Mouse (Mus musculus) heart, adult 2 months (tissue): Measurements from ENCODE around the gene Apbb1ip. TPM values are rescaled to one million over a fixed set of nuclear protein-coding genes. Genes with fewer than 3 reads are reported as not detected.

Source experiments
- DNase-seq, 2 experiments: peaks; one replicate each; pipeline ENCODE4 v3.0.0; 2021
- H3K27ac ChIP-seq: fragments of 200-600 bp; 2 replicates; pipeline ENCODE4 v1.8.1; 2022
- H3K27me3 ChIP-seq: fragments of 200-500 bp; 2 replicates; pipeline ENCODE4 v1.6.1; 2012; ENCODE audit warnings: mild to moderate bottlenecking, low read length, inconsistent platforms, mixed read lengths; ENCODE audit not compliant: control insufficient read depth, insufficient read depth
- H3K36me3 ChIP-seq: fragments of 200-500 bp; 2 replicates; pipeline ENCODE4 v1.6.1; 2012; ENCODE audit warnings: low read length, inconsistent platforms; ENCODE audit not compliant: control insufficient read depth, insufficient read depth
- H3K4me1 ChIP-seq: fragments of 200-500 bp; 2 replicates; pipeline ENCODE4 v1.6.1; 2011; ENCODE audit warnings: low read length; ENCODE audit not compliant: control insufficient read depth, insufficient read depth
- H3K4me3 ChIP-seq: fragments of 200-600 bp; 2 replicates; pipeline ENCODE4 v1.8.1; 2022
- H3K79me2 ChIP-seq: fragments of 200-500 bp; replicated peaks from 2 replicates; pipeline ENCODE4 v1.6.1; 2012; ENCODE audit warnings: mild to moderate bottlenecking, inconsistent platforms, low read length, moderate library complexity, mixed read lengths; ENCODE audit not compliant: control insufficient read depth, insufficient read depth
- H3K9ac ChIP-seq: fragments of 200-500 bp; 2 replicates; pipeline ENCODE4 v1.6.1; 2012; ENCODE audit warnings: low read depth, mild to moderate bottlenecking, control low read depth, inconsistent platforms, low read length, mixed read lengths
- CTCF ChIP-seq: fragments of 200-600 bp; IDR thresholded peaks from 2 replicates; pipeline ENCODE4 v1.8.1; 2022; ENCODE audit warnings: antibody characterized with exemption, mild to moderate bottlenecking, moderate library complexity
- EP300 ChIP-seq: fragments of 200-500 bp; IDR thresholded peaks from 2 replicates; pipeline ENCODE4 v1.6.1; 2011; ENCODE audit warnings: low read depth, low read length, control low read depth; ENCODE audit not compliant: insufficient read depth
- POLR2A ChIP-seq: fragments of 200-500 bp; IDR thresholded peaks from 2 replicates; pipeline ENCODE4 v1.6.1; 2011; ENCODE audit warnings: mild to moderate bottlenecking, low read depth, low read length, control low read depth; ENCODE audit not compliant: insufficient read depth
- WGBS: fragments of 180-500 bp; shearing (Covaris S2); methylation state at CpG from one replicate; pipeline ENCODE4 v1.1.7; 2018; 5-methylcytosine and 5-hydroxymethylcytosine counted together
- intact Hi-C: fragments of 180-260 bp; cut with DNase I; formaldehyde crosslinking; loops from one replicate; pipeline ENCODE4 v1.15.1; 2025
- polyA plus RNA-seq: library from polyadenylated mRNA; depleted of rRNA; stranded (reverse); fragments of >200 nt; gene quantifications from 2 replicates; pipeline ENCODE4 v1.2.3, GENCODE M21; 2012
- total RNA-seq, 2 experiments: library from RNA; stranded (reverse); gene quantifications; 2 replicates each; pipeline ENCODE4 v1.2.3; 2021

Apbb1ip gene
- total and polyA plus RNA-seq, 3 experiments = 2.4 to 4.0 (median 3.0) TPM

DNA sequence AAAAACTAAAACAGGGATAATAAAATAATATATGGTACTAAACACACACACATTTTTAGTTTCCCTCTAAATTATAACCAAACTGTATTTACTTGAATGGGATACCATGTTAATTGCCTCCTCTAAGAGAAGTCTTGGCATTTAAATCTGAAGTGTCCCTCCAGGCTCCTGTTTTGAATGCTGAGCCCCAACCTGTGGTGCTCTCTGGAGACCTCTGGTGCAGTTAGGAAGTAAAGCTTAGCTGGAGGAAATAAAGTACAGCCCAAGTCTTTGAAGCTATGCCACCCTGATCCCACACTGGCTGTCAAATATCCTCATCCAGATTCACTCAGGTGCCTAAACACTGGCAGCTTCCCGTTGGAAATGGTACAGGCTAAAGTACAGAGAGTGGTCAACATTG lies 10.9 kb downstream of the Apbb1ip start:
- no peak for DNase-seq
- intact Hi-C loops = no loop called here
- H3K27ac ChIP-seq = no peak overlapping the region
- no peak overlapping the region for H3K9ac ChIP-seq
- 33% methylated on average over 1 of the region's 1 CpGs for WGBS
- H3K36me3 ChIP-seq = no peaks in the 10 kb centered on the region
- no peaks in the 10 kb centered on the region for H3K27me3 ChIP-seq
- H3K79me2 ChIP-seq = no peaks in the 10 kb centered on the region
- no peaks in the 10 kb centered on the region for H3K4me1 ChIP-seq
- TF ChIP-seq POLR2A (no peak), CTCF (no peak), EP300 (no peak)
- no peak overlapping the region for H3K4me3 ChIP-seq

DNA sequence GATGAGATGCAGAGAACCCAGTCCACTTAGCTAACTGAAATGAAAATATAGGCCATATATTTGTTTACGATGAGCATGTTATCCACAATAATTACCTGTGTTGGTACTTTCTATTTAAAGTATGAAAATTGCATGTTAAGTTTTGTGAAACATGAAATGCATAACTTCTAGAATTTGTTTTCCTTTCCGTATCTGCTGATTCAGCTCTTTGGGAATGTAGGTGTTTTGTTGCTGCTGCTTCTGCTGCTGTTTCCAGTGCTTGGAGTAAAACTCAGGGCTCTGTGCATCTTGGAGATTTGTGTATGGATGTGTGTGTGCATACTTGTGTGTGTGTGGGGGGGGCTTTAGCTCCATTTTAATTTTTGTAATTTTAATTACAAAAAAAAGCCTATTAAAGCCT lies 14.8 kb downstream of the Apbb1ip start:
- H3K27ac ChIP-seq = no peak overlapping the region
- no peaks in the 10 kb centered on the region for H3K4me1 ChIP-seq
- no peaks in the 10 kb centered on the region for H3K79me2 ChIP-seq
- H3K27me3 ChIP-seq = no peaks in the 10 kb centered on the region
- no peaks in the 10 kb centered on the region for H3K36me3 ChIP-seq
- H3K4me3 ChIP-seq = no peak overlapping the region
- intact Hi-C loops = no loop called here
- TF ChIP-seq POLR2A = no peak
- no peak for TF ChIP-seq CTCF
- TF ChIP-seq EP300 = no peak
- DNase-seq = no peak
- H3K9ac ChIP-seq = no peak overlapping the region
- 93% methylated on average over 2 of the region's 2 CpGs for WGBS

DNA sequence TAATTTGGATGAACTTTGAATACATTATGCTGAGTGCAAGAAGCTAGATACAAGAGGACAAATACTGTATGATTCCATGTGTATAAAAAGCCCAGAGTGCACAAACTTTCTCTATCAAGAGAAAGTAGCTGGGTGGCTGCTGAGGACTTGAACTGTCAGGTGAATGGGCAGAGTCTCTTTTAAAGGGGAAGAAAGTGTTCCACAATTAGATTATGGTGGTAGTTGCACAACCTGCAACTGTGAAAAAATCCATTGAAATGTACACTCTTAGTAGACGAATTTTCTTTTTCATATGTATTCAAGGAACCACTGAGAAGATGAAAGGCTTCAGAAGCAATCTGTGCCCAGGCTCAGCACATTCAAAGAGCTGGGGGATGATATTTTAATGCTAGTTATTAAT lies 15.7 kb downstream of the Apbb1ip start:
- Histone ChIP-seq H3K4me3 (no peak overlapping the region), H3K4me1 (no peaks in the 10 kb centered on the region), H3K27ac (no peak overlapping the region), H3K27me3 (no peaks in the 10 kb centered on the region), H3K79me2 (no peaks in the 10 kb centered on the region), H3K36me3 (no peaks in the 10 kb centered on the region), H3K9ac (no peak overlapping the region)
- intact Hi-C loops = no loop called here
- DNase-seq = no peak
- TF ChIP-seq CTCF = no peak
- TF ChIP-seq POLR2A = no peak
- no peak for TF ChIP-seq EP300
- WGBS = 39% methylated on average over 1 of the region's 1 CpGs

DNA sequence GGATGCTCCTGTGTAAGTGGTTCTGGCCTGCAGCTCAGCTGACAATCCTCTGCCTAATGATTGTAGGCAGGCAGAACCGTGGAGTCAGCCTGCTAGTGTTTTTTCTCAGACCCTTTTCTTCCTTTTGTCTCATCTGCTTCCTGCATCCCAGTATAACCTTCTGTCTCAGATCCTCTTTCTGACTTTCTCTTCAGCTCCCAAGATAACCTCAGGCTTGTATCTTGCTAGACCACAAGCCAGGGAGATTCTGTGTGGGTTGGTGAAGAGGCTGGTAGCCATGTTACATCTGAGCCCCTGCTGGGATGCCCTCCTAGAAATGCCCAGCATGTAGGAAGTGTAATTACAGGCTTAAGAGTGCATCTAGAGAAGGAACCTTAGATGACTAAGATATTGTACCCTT lies 16.5 kb downstream of the Apbb1ip start:
- H3K27me3 ChIP-seq = no peaks in the 10 kb centered on the region
- no peaks in the 10 kb centered on the region for H3K36me3 ChIP-seq
- no peak for TF ChIP-seq POLR2A
- no peak for TF ChIP-seq CTCF
- no peak for DNase-seq
- no peak overlapping the region for H3K4me3 ChIP-seq
- no peak overlapping the region for H3K27ac ChIP-seq
- WGBS = 14% methylated on average over 1 of the region's 1 CpGs
- no peaks in the 10 kb centered on the region for H3K79me2 ChIP-seq
- intact Hi-C loops = no loop called here
- no peaks in the 10 kb centered on the region for H3K4me1 ChIP-seq
- no peak overlapping the region for H3K9ac ChIP-seq

DNA sequence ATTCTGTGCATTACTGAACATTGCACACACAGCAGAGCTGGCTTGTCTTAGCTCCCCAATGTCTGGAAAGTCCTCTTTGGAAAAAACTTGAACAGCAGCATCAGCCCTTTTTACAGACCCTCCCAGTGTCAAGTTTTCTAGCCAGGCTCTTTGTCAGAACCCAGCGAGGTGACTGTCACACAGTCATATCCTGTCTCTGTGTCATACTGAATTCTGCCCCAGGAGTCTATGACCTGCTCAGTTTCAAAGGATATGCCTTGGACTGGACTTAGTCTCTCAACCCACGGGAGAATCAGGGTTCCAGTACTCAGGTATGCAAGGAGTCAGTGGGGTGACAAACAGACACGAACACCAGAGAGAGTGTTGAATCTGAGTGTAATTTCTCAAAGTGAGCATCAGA lies 21.2 kb downstream of the Apbb1ip start:
- Histone ChIP-seq H3K4me1 (no peaks in the 10 kb centered on the region), H3K9ac (no peak overlapping the region), H3K4me3 (no peak overlapping the region), H3K27ac (no peak overlapping the region), H3K27me3 (no peaks in the 10 kb centered on the region), H3K79me2 (no peaks in the 10 kb centered on the region), H3K36me3 (no peaks in the 10 kb centered on the region)
- DNase-seq = no peak
- TF ChIP-seq CTCF = no peak
- TF ChIP-seq POLR2A = no peak
- no peak for TF ChIP-seq EP300
- intact Hi-C loops = no loop called here
- 59% methylated on average over 3 of the region's 3 CpGs for WGBS

DNA sequence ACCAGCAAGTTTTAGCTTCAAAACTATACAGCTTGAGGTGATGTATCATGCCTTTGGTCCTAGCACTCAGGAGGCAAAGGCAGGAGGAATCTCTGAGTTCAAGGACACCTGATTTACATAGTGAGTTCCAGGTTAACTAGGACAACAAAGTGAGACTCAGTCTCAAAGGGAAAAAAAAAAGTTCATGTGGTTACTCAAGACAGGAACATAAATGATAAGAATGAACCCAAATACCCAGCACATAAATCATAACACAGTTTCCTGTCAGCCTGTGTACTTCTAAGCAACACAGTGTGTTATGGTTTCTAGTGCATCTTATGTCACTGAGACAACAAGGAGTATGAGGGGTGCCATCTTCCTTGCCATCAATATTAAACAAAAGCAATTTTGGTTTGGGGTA lies 22.6 kb downstream of the Apbb1ip start:
- H3K4me3 ChIP-seq = no peak overlapping the region
- H3K27ac ChIP-seq = no peak overlapping the region
- intact Hi-C loops = no loop called here
- H3K79me2 ChIP-seq = no peaks in the 10 kb centered on the region
- TF ChIP-seq EP300 (no peak), CTCF (no peak)
- no peak for DNase-seq
- no peak overlapping the region for H3K9ac ChIP-seq
- no peaks in the 10 kb centered on the region for H3K4me1 ChIP-seq
- H3K27me3 ChIP-seq = no peaks in the 10 kb centered on the region
- no peaks in the 10 kb centered on the region for H3K36me3 ChIP-seq

DNA sequence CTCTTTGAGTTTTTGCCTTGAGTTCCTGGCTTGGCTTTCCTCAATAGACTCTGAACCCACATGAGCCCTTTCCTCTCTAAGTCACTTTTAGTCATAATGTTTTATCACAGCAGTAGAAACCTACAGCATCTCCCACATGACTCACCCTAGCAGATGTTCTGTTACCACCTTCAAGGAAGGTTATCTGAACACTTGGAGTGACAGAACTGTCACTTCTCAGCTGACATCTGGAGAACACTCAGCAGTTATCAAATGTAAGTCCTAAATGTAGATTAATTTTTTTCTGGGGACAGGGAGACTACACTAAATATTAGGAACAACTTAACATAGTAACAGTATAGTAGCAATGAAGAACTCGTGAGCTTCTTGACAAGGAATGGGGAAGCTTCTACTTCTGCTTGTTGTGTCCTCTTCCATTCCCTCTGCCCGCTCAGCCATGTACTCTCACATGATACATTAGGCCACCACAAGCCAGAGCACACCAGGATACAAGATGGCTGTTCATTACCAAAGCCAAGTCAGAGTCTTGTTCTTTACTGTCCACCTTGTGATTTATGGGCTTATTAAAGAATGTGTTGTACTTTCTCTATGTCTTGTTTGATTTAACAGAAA lies 25.6 kb downstream of the Apbb1ip start:
- Histone ChIP-seq H3K9ac (no peak overlapping the region), H3K79me2 (no peaks in the 10 kb centered on the region), H3K36me3 (no peaks in the 10 kb centered on the region)

More for the DNA sequence above, 25.6 kb downstream of the Apbb1ip start:
- H3K4me3 ChIP-seq = no peak overlapping the region
- TF ChIP-seq EP300 = no peak
- no peak for TF ChIP-seq POLR2A
- TF ChIP-seq CTCF = no peak
- no peak for DNase-seq
- intact Hi-C loops = no loop called here
- no peaks in the 10 kb centered on the region for H3K27me3 ChIP-seq
- H3K4me1 ChIP-seq = no peaks in the 10 kb centered on the region
- 80% methylated on average over 2 of the region's 2 CpGs for WGBS
- H3K27ac ChIP-seq = no peak overlapping the region
